Mouse (Mus musculus) thymus, adult 2 months (tissue): ENCODE measurements around the gene Gnb4.

Source experiments
- CTCF ChIP-seq: fragments of 200-500 bp; IDR thresholded peaks from 2 replicates; pipeline ENCODE4 v1.5.1; 2012; ENCODE audit warnings: mild to moderate bottlenecking, control low read depth, low read length, moderate library complexity, borderline replicate concordance; ENCODE audit not compliant: control insufficient read depth, poor library complexity, insufficient read depth; ENCODE audit errors: extremely low read depth
- POLR2A ChIP-seq: fragments of 200-500 bp; IDR thresholded peaks from 2 replicates; pipeline ENCODE4 v1.6.1; 2012; ENCODE audit warnings: mild to moderate bottlenecking, low read length, control low read depth, moderate library complexity; ENCODE audit not compliant: control insufficient read depth, poor library complexity, insufficient read depth; ENCODE audit errors: extremely low read depth

GRCm38 (mm10) chr3:32611606-32612170, 4.7 kb downstream of the Gnb4 start:
- TF ChIP-seq CTCF (no peak), POLR2A (no peak)
